Comparison of ENCODE assay signal across 8 mouse cellular contexts in genomic region chr1:184065589-184066361, GRCm38 (mm10). TPM values are rescaled to one million over a fixed set of nuclear protein-coding genes. Genes with fewer than 3 reads are reported as not detected.
DNase-seq lines count a peak whose midpoint lies in the region; ATAC-seq and TF ChIP-seq lines count a peak whose summit lies in the region.

No protein-coding gene starts in this region.

- peaks cover 31% of the 10 kb centered on the region for H3K4me1 ChIP-seq in heart, embryonic 16.5 days (ENCODE audit: control insufficient read depth, insufficient read depth, low read length)
- H3K4me1 ChIP-seq in CH12.LX (ENCODE audit: control insufficient read depth in 1 of 2, insufficient read depth in 2 of 2) = peaks cover 12 to 68% of the 10 kb centered on the region in 2 experiments
- H3K4me1 ChIP-seq in forebrain, embryonic 13.5 days = peaks cover 46% of the 10 kb centered on the region
- peaks cover 15% of the 10 kb centered on the region for H3K4me1 ChIP-seq in midbrain, embryonic 11.5 days (ENCODE audit: control insufficient read depth, insufficient read depth, low read length)
- H3K4me1 ChIP-seq in kidney, embryonic 14.5 days (ENCODE audit: control insufficient read depth, insufficient read depth, low read length) = 0 out of 2 replicates have a peak, but pooled peaks cover 3% of the 10 kb centered on the region

- WGBS in heart, embryonic 16.5 days = 66% methylated on average over 13 of the region's 13 CpGs
- 37% methylated on average over 13 of the region's 13 CpGs for WGBS in forebrain, embryonic 13.5 days
- 72% methylated on average over 13 of the region's 13 CpGs for WGBS in midbrain, embryonic 11.5 days
- 94% methylated on average over 13 of the region's 13 CpGs for WGBS in kidney, embryonic 14.5 days

- H3K79me2 ChIP-seq in CH12.LX (replicated peaks; ENCODE audit: control insufficient read depth, extremely low read depth, insufficient read depth, poor library complexity, severe bottlenecking) = no peaks in the 10 kb centered on the region

- 0 out of 2 replicates have a peak overlapping the region, but pooled peaks have one; percentile 5 for H3K27ac ChIP-seq in heart, embryonic 16.5 days (ENCODE audit: low read length)
- H3K27ac ChIP-seq in CH12.LX (ENCODE audit: insufficient read depth, low read depth) = no peak overlapping the region
- H3K27ac ChIP-seq in forebrain, embryonic 13.5 days = peak overlapping the region; percentile 92
- H3K27ac ChIP-seq in midbrain, embryonic 11.5 days (ENCODE audit: low read depth, low read length) = peak overlapping the region; percentile 70; the same call in 1 of the 2 replicates
- no peak overlapping the region for H3K27ac ChIP-seq in kidney, embryonic 14.5 days (ENCODE audit: low read depth, low read length)

- intact Hi-C loops in heart, postnatal 36 days (cut with DNase I) = no loop called here

- peaks cover 15% of the 10 kb centered on the region for H3K36me3 ChIP-seq in heart, embryonic 16.5 days (ENCODE audit: control insufficient read depth, insufficient read depth)
- H3K36me3 ChIP-seq in CH12.LX (replicated peaks in 1 of 2; ENCODE audit: control insufficient read depth in 1 of 2, insufficient read depth in 1 of 2, low read length in 1 of 2) = peaks cover 3 to 58% of the 10 kb centered on the region in 2 experiments
- H3K36me3 ChIP-seq in forebrain, embryonic 13.5 days (ENCODE audit: poor library complexity, severe bottlenecking) = peaks cover 18% of the 10 kb centered on the region
- H3K36me3 ChIP-seq in midbrain, embryonic 11.5 days (ENCODE audit: control insufficient read depth, insufficient read depth, low read length) = peaks cover 7% of the 10 kb centered on the region; the same call in 1 of the 2 replicates
- no peaks in the 10 kb centered on the region; the same call in 1 of the 2 replicates for H3K36me3 ChIP-seq in kidney, embryonic 14.5 days (ENCODE audit: control insufficient read depth, insufficient read depth, low read length)

- in situ Hi-C loops in CH12.LX (cut with MboI; ENCODE audit: low pct_ligation_motif_present, low pct_unique_long_range_greater_than_20kb, low sequenced_read_pairs) = no loop called here

- TF ChIP-seq POLR2A in CH12.LX (IDR thresholded peaks at IDR 0.05; ENCODE audit: low read depth, low read length) = no peak

- dilution Hi-C loops in CH12.LX (cut with MboI; ENCODE audit: extremely low pct_ligation_motif_present, extremely low pct_unique_long_range_greater_than_20kb, low sequenced_read_pairs) = no loop called here

- no peak overlapping the region for H3K4me2 ChIP-seq in heart, embryonic 16.5 days (ENCODE audit: low read depth, low read length)
- no peak overlapping the region for H3K4me2 ChIP-seq in CH12.LX (ENCODE audit: insufficient read depth, low read depth, poor library complexity, severe bottlenecking)
- peak overlapping the region; percentile 34 for H3K4me2 ChIP-seq in forebrain, embryonic 13.5 days
- H3K4me2 ChIP-seq in midbrain, embryonic 11.5 days = no peak overlapping the region
- H3K4me2 ChIP-seq in kidney, embryonic 14.5 days (replicated peaks; ENCODE audit: low read depth, low read length) = no peak overlapping the region

- no peaks in the 10 kb centered on the region for H3K9me3 ChIP-seq in heart, embryonic 16.5 days (replicated peaks; ENCODE audit: control insufficient read depth, low read length)
- no peaks in the 10 kb centered on the region for H3K9me3 ChIP-seq in CH12.LX (replicated peaks; ENCODE audit: low read length)
- no peaks in the 10 kb centered on the region for H3K9me3 ChIP-seq in forebrain, embryonic 13.5 days (replicated peaks)
- no peaks in the 10 kb centered on the region for H3K9me3 ChIP-seq in midbrain, embryonic 11.5 days (ENCODE audit: control insufficient read depth, low read length)
- no peaks in the 10 kb centered on the region for H3K9me3 ChIP-seq in kidney, embryonic 14.5 days (ENCODE audit: control insufficient read depth, low read length)

- no peak overlapping the region for H3K4me3 ChIP-seq in heart, embryonic 16.5 days (ENCODE audit: low read length)
- H3K4me3 ChIP-seq in CH12.LX (replicated peaks in 1 of 3; ENCODE audit: low read depth in 2 of 3, low read length in 2 of 3, poor library complexity in 1 of 3) = no peak overlapping the region
- no peak overlapping the region for H3K4me3 ChIP-seq in forebrain, embryonic 13.5 days
- H3K4me3 ChIP-seq in midbrain, embryonic 11.5 days (ENCODE audit: low read depth, low read length) = no peak overlapping the region
- H3K4me3 ChIP-seq in kidney, embryonic 14.5 days (ENCODE audit: low read length) = no peak overlapping the region

- no peak overlapping the region for H3K9ac ChIP-seq in heart, embryonic 16.5 days (ENCODE audit: low read length)
- no peak overlapping the region for H3K9ac ChIP-seq in CH12.LX (ENCODE audit: insufficient read depth, low read depth)
- H3K9ac ChIP-seq in forebrain, embryonic 13.5 days = peak overlapping the region; percentile 23; the same call in 1 of the 2 replicates
- H3K9ac ChIP-seq in midbrain, embryonic 11.5 days (ENCODE audit: low read length) = no peak overlapping the region
- H3K9ac ChIP-seq in kidney, embryonic 14.5 days (ENCODE audit: low read depth, low read length) = no peak overlapping the region

- DNase-seq in heart, postnatal 36 days = no peak
- DNase-seq in CH12.LX (ENCODE audit: extremely low read depth) = peak; percentile 60
- DNase-seq in midbrain, embryonic 11.5 days (ENCODE audit: low spot score, missing footprints) = peak; percentile 87
- no peak for DNase-seq in urinary bladder, postnatal 10 days (ENCODE audit: low spot score)
- DNase-seq in heart, adult 8-10 months (ENCODE audit: low spot score) = no peak

- TF ChIP-seq EP300 in CH12.LX (IDR thresholded peaks at IDR 0.05; ENCODE audit: low read length) = peak; percentile 37; the same call in 1 of the 2 replicates

- TF ChIP-seq RAD21 in CH12.LX (IDR thresholded peaks at IDR 0.05; ENCODE audit: low read depth, low read length) = no peak

- no peak for TF ChIP-seq CTCF in CH12.LX (conservative IDR thresholded peaks at IDR 0.05 in 1 of 2, IDR thresholded peaks at IDR 0.05 in 1 of 2; ENCODE audit: low read depth in 2 of 2, low read length in 2 of 2)

- ATAC-seq in heart, embryonic 16.5 days (replicated peaks; ENCODE audit: extremely low read depth, insufficient read depth, low FRiP score) = no peak
- ATAC-seq in forebrain, embryonic 13.5 days = peak; percentile 90
- peak; percentile 94 for ATAC-seq in midbrain, embryonic 11.5 days (ENCODE audit: low FRiP score)
- no peak for ATAC-seq in kidney, embryonic 14.5 days (ENCODE audit: low FRiP score, low TSS enrichment)

- no peaks in the 10 kb centered on the region for H3K27me3 ChIP-seq in heart, embryonic 16.5 days (ENCODE audit: control insufficient read depth, insufficient read depth, low read length)
- H3K27me3 ChIP-seq in CH12.LX (replicated peaks) = no peaks in the 10 kb centered on the region
- no peaks in the 10 kb centered on the region for H3K27me3 ChIP-seq in forebrain, embryonic 13.5 days
- no peaks in the 10 kb centered on the region for H3K27me3 ChIP-seq in midbrain, embryonic 11.5 days (ENCODE audit: control insufficient read depth, insufficient read depth, low read length)
- H3K27me3 ChIP-seq in kidney, embryonic 14.5 days (ENCODE audit: control insufficient read depth, insufficient read depth, low read length) = no peaks in the 10 kb centered on the region

TF ChIP-seq in CH12.LX, 34 proteins besides CTCF, POLR2A, EP300 and RAD21 (continues in another document):
- TF ChIP-seq USF1 (IDR thresholded peaks at IDR 0.05; ENCODE audit: low read depth, low read length) (no peak), TCF12 (IDR thresholded peaks at IDR 0.05; ENCODE audit: low read depth, low read length) (peak; percentile 78; the same call in 1 of the 2 replicates), MAFK (IDR thresholded peaks at IDR 0.05; ENCODE audit: insufficient replicate concordance, low read length) (no peak), JUND (conservative IDR thresholded peaks at IDR 0.05; ENCODE audit: low read depth, low read length) (0 out of 2 replicates have a peak, but pooled peaks have one; percentile 16), CHD1 (IDR thresholded peaks at IDR 0.05; ENCODE audit: low read depth, low read length) (no peak), ELF1 (IDR thresholded peaks at IDR 0.05; ENCODE audit: low read depth, low read length) (no peak), ETS1 (conservative IDR thresholded peaks at IDR 0.05; ENCODE audit: low read depth, low read length) (peak; percentile 94), ZNF384 (IDR thresholded peaks at IDR 0.05; ENCODE audit: low read depth, low read length) (no peak), NELFE (IDR thresholded peaks at IDR 0.05; ENCODE audit: low read depth, low read length) (no peak), NRF1 (IDR thresholded peaks at IDR 0.05; ENCODE audit: low read depth, low read length) (no peak), RCOR1 (conservative IDR thresholded peaks at IDR 0.05; ENCODE audit: low read depth, low read length) (no peak), HCFC1 (IDR thresholded peaks at IDR 0.05; ENCODE audit: low read depth, low read length) (no peak), PAX5 (IDR thresholded peaks at IDR 0.05; ENCODE audit: low read length) (no peak), BHLHE40 (IDR thresholded peaks at IDR 0.05; ENCODE audit: low read depth, low read length) (peak; percentile 48)

RNA-seq across cellular contexts. Expression of gene 1700056E22Rik, which starts 31.7 kb away (rescaled TPM):
- polyA plus RNA-seq in heart, embryonic 16.5 days (2015; fragmentation: Nextera tagmentation; extraction: Ambion mirVana) = 2.2 TPM in 2 replicates
- 1 to 10 TPM; 1.0 to 1.2 TPM for total RNA-seq in heart, postnatal 36 days (2021)
- total RNA-seq in CH12.LX (2012; rRNA removed) = 0.25 and 0.34 TPM in 2 replicates
- total RNA-seq in CH12.LX (2014; rRNA removed) = 0.26 TPM in 1 of 2 replicates, not detected in the other
- polyA plus RNA-seq in CH12.LX (2012; ENCODE audit: insufficient read length, low read depth) = 1.0 and 1.6 TPM in 2 replicates
- polyA plus RNA-seq in forebrain, embryonic 13.5 days (2015; fragmentation: Nextera tagmentation; extraction: Ambion mirVana) = 1.2 and 1.5 TPM in 2 replicates
- 1.4 and 2.0 TPM in 2 replicates for polyA plus RNA-seq in midbrain, embryonic 11.5 days (2014; fragmentation: Nextera tagmentation; extraction: Ambion mirVana)
- polyA plus RNA-seq in kidney, embryonic 14.5 days (2014; fragmentation: Nextera tagmentation; extraction: Ambion mirVana) = 1.4 and 2.0 TPM in 2 replicates
- 1 to 10 TPM in 3 of 4 experiments, under 1 TPM in 1; 0.57 to 1.7 (median 1.2) TPM for total RNA-seq in heart, adult 8-10 months (2022)

RNA-seq across cellular contexts. Expression of gene Dusp10, which starts 52.7 kb away (rescaled TPM):
- polyA plus RNA-seq in heart, embryonic 16.5 days (2015; fragmentation: Nextera tagmentation; extraction: Ambion mirVana) = 11.7 and 15.5 TPM in 2 replicates
- 1 to 10 TPM; 4.6 to 9.2 TPM for total RNA-seq in heart, postnatal 36 days (2021)
- total RNA-seq in CH12.LX (2012; rRNA removed) (2.4 and 2.8 TPM in 2 replicates), CH12.LX (2014; rRNA removed) (11.2 and 14.2 TPM in 2 replicates)
- polyA plus RNA-seq in CH12.LX (2012; ENCODE audit: insufficient read length, low read depth) = 13.9 and 16.1 TPM in 2 replicates
- polyA plus RNA-seq in forebrain, embryonic 13.5 days (2015; fragmentation: Nextera tagmentation; extraction: Ambion mirVana) = 8.6 and 9.7 TPM in 2 replicates
- polyA plus RNA-seq in midbrain, embryonic 11.5 days (2014; fragmentation: Nextera tagmentation; extraction: Ambion mirVana) = 9.0 and 10.4 TPM in 2 replicates
- 4.0 and 5.9 TPM in 2 replicates for polyA plus RNA-seq in kidney, embryonic 14.5 days (2014; fragmentation: Nextera tagmentation; extraction: Ambion mirVana)
- 1 to 10 TPM; 5.8 to 8.3 (median 7.4) TPM for total RNA-seq in heart, adult 8-10 months (2022)

Comparison
In these comparisons a context has a peak if more than half of its experiments do, and no peak if none do; other contexts are left out.
1. ATAC-seq: peak in forebrain, embryonic 13.5 days (single experiment) and midbrain, embryonic 11.5 days (single experiment); none in heart, embryonic 16.5 days (single experiment) and kidney, embryonic 14.5 days (single experiment).
2. H3K27ac ChIP-seq: peak in heart, embryonic 16.5 days (single experiment), forebrain, embryonic 13.5 days (single experiment) and midbrain, embryonic 11.5 days (single experiment); none in CH12.LX (single experiment) and kidney, embryonic 14.5 days (single experiment).
3. DNase-seq: peak in CH12.LX (single experiment) and midbrain, embryonic 11.5 days (single experiment); none in heart, postnatal 36 days (0 of 2), urinary bladder, postnatal 10 days (single experiment) and heart, adult 8-10 months (single experiment).